Mouse (Mus musculus) thymus, adult 2 months (tissue): ENCODE data around the gene 1700012B07Rik.

Experiments
- CTCF ChIP-seq: fragments of 200-500 bp; IDR thresholded peaks from 2 replicates; pipeline ENCODE4 v1.5.1; 2012; ENCODE audit warnings: mild to moderate bottlenecking, control low read depth, low read length, moderate library complexity, borderline replicate concordance; ENCODE audit not compliant: control insufficient read depth, poor library complexity, insufficient read depth; ENCODE audit errors: extremely low read depth
- POLR2A ChIP-seq: fragments of 200-500 bp; IDR thresholded peaks from 2 replicates; pipeline ENCODE4 v1.6.1; 2012; ENCODE audit warnings: mild to moderate bottlenecking, low read length, control low read depth, moderate library complexity; ENCODE audit not compliant: control insufficient read depth, poor library complexity, insufficient read depth; ENCODE audit errors: extremely low read depth

GRCm38 (mm10) chr11:109797531-109797930 lies 30.3 kb downstream of the 1700012B07Rik start:
- TF ChIP-seq POLR2A (no peak), CTCF (no peak)
